Mouse (Mus musculus) layer of hippocampus, adult 2 months (tissue): ENCODE data around the gene Bex4. TPM values are rescaled to one million over a fixed set of nuclear protein-coding genes. Genes with fewer than 3 reads are reported as not detected.

Experiments used
- DNase-seq, 2 experiments: peaks; one replicate each; pipeline ENCODE4 v3.0.0; 2022; ENCODE audit warnings: low spot score in 2 of 2
- H3K27ac ChIP-seq: fragments of 200-600 bp; 2 replicates; pipeline ENCODE4 v1.8.1; 2022
- H3K4me3 ChIP-seq: fragments of 200-600 bp; 2 replicates; pipeline ENCODE4 v1.8.1; 2022; ENCODE audit warnings: mild to moderate bottlenecking
- CTCF ChIP-seq: fragments of 200-600 bp; conservative IDR thresholded peaks from 2 replicates; pipeline ENCODE4 v1.8.1; 2022; ENCODE audit warnings: antibody characterized with exemption, mild to moderate bottlenecking, moderate library complexity
- microRNA-seq, 2 experiments: library from miRNA; unstranded; fragments of <30 nt; microRNA quantifications; one replicate each; pipeline ENCODE4 v1.2.0; 2021
- total RNA-seq, 2 experiments: library from RNA; stranded (reverse); gene quantifications; 2 replicates each; pipeline ENCODE4 v1.2.3; 2021

The Bex4 gene
- total RNA-seq, 2 experiments from 2014 or later, result 18.5 to 22.0 TPM

GRCm38 (mm10) chrX:136141385-136141784 is 2.6 kb downstream of the Bex4 start:
- no peak for DNase-seq
- Histone ChIP-seq H3K27ac (no peak overlapping the region), H3K4me3 (no peak overlapping the region)
- no peak for TF ChIP-seq CTCF

GRCm38 (mm10) chrX:136143711-136144110 is 4.9 kb downstream of the Bex4 start:
- H3K27ac ChIP-seq, result no peak overlapping the region
- DNase-seq, result no peak
- TF ChIP-seq CTCF, result no peak
- H3K4me3 ChIP-seq, result no peak overlapping the region

- Histone ChIP-seq H3K27ac (no peak overlapping the region), H3K4me3 (no peak overlapping the region)
- no peak for DNase-seq
- no peak for TF ChIP-seq CTCF
Observed at GRCm38 (mm10) chrX:136144195-136144594, 5.4 kb downstream of the Bex4 start.

GRCm38 (mm10) chrX:136170625-136171024 is 31.8 kb downstream of the Bex4 start:
- DNase-seq, result no peak
- no peak for TF ChIP-seq CTCF
- H3K27ac ChIP-seq, result no peak overlapping the region
- peak overlapping the region; percentile 7; the same call in 1 of the 2 replicates for H3K4me3 ChIP-seq

GRCm38 (mm10) chrX:136171189-136172117 is 32.7 kb downstream of the Bex4 start:
- H3K27ac ChIP-seq, result peak overlapping the region; percentile 88
- H3K4me3 ChIP-seq, result peak overlapping the region; percentile 67
- TF ChIP-seq CTCF, result no peak
- DNase-seq, result peak; percentile 49 to 59

GRCm38 (mm10) chrX:136172118-136172551 is 33.3 kb downstream of the Bex4 start, which contains the start of gene Tceal8:
Tceal8 (minus strand) TSS chrX:136172342.
- peak within 1 kb of the TSS; percentile 88 for H3K27ac ChIP-seq
- peak; percentile 64 to 86 for DNase-seq
- peak within 1 kb of the TSS; percentile 67 for H3K4me3 ChIP-seq
- TF ChIP-seq CTCF, result no peak

- peak overlapping the region; percentile 67 for H3K4me3 ChIP-seq
- peak overlapping the region; percentile 88 for H3K27ac ChIP-seq
- no peak for TF ChIP-seq CTCF
- DNase-seq, result no peak
Observed at GRCm38 (mm10) chrX:136172786-136173185, 34.0 kb downstream of the Bex4 start.

GRCm38 (mm10) chrX:136180897-136181553 is 42.2 kb downstream of the Bex4 start:
- no peak for TF ChIP-seq CTCF
- no peak overlapping the region for H3K4me3 ChIP-seq
- DNase-seq, result no peak

GRCm38 (mm10) chrX:136183107-136183506 is 44.3 kb downstream of the Bex4 start:
- no peak for DNase-seq
- H3K4me3 ChIP-seq, result no peak overlapping the region
- TF ChIP-seq CTCF, result no peak
- H3K27ac ChIP-seq, result no peak overlapping the region

More at GRCm38 (mm10) chrX:136180897-136181553, 42.2 kb downstream of the Bex4 start:
- no peak overlapping the region for H3K27ac ChIP-seq

Small RNAs within 50 kb of the gene (microRNA-seq; reads per million reads assigned to microRNA genes)
- gene Mir6383, result 0 reads per million in 2 experiments

Other genes starting within 250 kb of the Bex4 start
- 10 to 100 TPM; 60.7 to 62.9 TPM for gene Arxes2, start 145.2 kb upstream of the Bex4 start, total RNA-seq
- gene Arxes1, start 105.6 kb upstream of the Bex4 start, total RNA-seq, result 10 to 100 TPM; 32.6 to 34.4 TPM
- gene Bex2, start 70.8 kb upstream of the Bex4 start, total RNA-seq, result 100 to 1,000 TPM; 365 to 379 TPM
- gene Nxf3, start 53.7 kb upstream of the Bex4 start, total RNA-seq, result under 1 TPM in 1 of 2 experiments, not detected in 1; 0.12 TPM
- 10 to 100 TPM; 33.2 to 40.7 TPM for gene Tceal8, start 33.3 kb downstream of the Bex4 start, total RNA-seq
- gene Tceal5, start 64.9 kb downstream of the Bex4 start, total RNA-seq, result 100 to 1,000 TPM; 105 to 150 TPM
- gene Tceal7, start 75.8 kb downstream of the Bex4 start, total RNA-seq, result 1 to 10 TPM; 2.1 to 2.4 TPM
- gene Bex1, start 76.5 kb downstream of the Bex4 start, total RNA-seq, result 10 to 100 TPM; 75.0 to 76.6 TPM
- gene Tceal9, start 106.1 kb downstream of the Bex4 start, total RNA-seq, result 10 to 100 TPM; 89.7 to 92.3 TPM
- 100 to 1,000 TPM; 301 to 311 TPM for gene Bex3, start 131.3 kb downstream of the Bex4 start, total RNA-seq